Mouse (Mus musculus): ENCODE measurements around the gene Pdcd5. TPM values are rescaled to one million over a fixed set of nuclear protein-coding genes. Genes with fewer than 3 reads are reported as not detected.

Gene Pdcd5
- polyA plus RNA-seq (2014; fragmentation: Illumina TruSeq; extraction: RNeasy Lipid Tissue Mini Kit (QIAGEN cat#74804); ENCODE audit: low read depth, low replicate concordance): 128 TPM

DNA sequence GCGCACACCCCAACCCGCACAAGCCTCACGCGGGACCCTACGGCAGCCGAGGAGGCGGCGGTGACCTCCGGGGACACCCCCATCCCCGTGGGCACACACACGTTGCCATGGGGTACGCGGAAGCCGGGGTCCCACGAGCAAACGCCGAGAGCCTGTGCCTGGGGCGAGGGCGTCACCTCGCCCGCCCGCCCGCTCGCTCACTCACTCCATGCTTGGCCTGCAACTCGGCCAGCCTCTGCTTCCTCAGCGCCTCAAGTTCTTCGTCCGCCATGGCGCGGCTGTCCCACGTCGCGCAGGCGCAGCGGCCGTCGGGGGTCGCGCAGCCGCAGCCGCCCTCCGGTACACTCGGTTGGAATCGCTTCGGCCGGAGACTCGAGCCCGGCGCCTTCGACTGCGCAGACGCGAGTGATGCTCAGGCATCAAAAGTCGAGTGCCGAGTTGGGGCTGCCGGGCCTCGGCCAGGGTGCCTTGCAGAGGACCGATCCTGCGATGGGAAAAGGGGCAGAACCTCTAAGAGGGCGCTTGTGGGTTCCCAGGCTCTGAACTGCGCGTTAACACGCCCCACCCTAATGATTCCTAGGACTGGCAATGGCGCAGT is at the start of gene Pdcd5:
Gene Pdcd5 (minus strand): TSS at position 421 of the 598 bp plus-strand sequence.

Other genes with a start within 250 kb of the Pdcd5 start
- gene Slc7a9, start 198.7 kb downstream of the Pdcd5 start, polyA plus RNA-seq (2014; fragmentation: Illumina TruSeq; extraction: RNeasy Lipid Tissue Mini Kit (QIAGEN cat#74804); ENCODE audit: low read depth, low replicate concordance): 14.1 TPM
- 0.52 TPM for gene Tdrd12, start 109.8 kb downstream of the Pdcd5 start, polyA plus RNA-seq (2014; fragmentation: Illumina TruSeq; extraction: RNeasy Lipid Tissue Mini Kit (QIAGEN cat#74804); ENCODE audit: low read depth, low replicate concordance)
- gene Nudt19, start 91.2 kb downstream of the Pdcd5 start, polyA plus RNA-seq (2014; fragmentation: Illumina TruSeq; extraction: RNeasy Lipid Tissue Mini Kit (QIAGEN cat#74804); ENCODE audit: low read depth, low replicate concordance): 53.3 TPM
- gene Rgs9bp, start 61.9 kb downstream of the Pdcd5 start, polyA plus RNA-seq (2014; fragmentation: Illumina TruSeq; extraction: RNeasy Lipid Tissue Mini Kit (QIAGEN cat#74804); ENCODE audit: low read depth, low replicate concordance): 0.19 TPM
- 28.3 TPM for gene Ankrd27, start 61.3 kb downstream of the Pdcd5 start, polyA plus RNA-seq (2014; fragmentation: Illumina TruSeq; extraction: RNeasy Lipid Tissue Mini Kit (QIAGEN cat#74804); ENCODE audit: low read depth, low replicate concordance)
- gene Dpy19l3, start 106.9 kb upstream of the Pdcd5 start, polyA plus RNA-seq (2014; fragmentation: Illumina TruSeq; extraction: RNeasy Lipid Tissue Mini Kit (QIAGEN cat#74804); ENCODE audit: low read depth, low replicate concordance): 6.4 TPM
- 9.0 TPM for gene Zfp507, start 155.5 kb upstream of the Pdcd5 start, polyA plus RNA-seq (2014; fragmentation: Illumina TruSeq; extraction: RNeasy Lipid Tissue Mini Kit (QIAGEN cat#74804); ENCODE audit: low read depth, low replicate concordance)

Data from adipose tissue, adult 10 weeks (tissue).